Mouse (Mus musculus) embryonic facial prominence, embryonic 13.5 days (tissue): ENCODE measurements around the gene Mmp14. TPM values are rescaled to one million over a fixed set of nuclear protein-coding genes. Genes with fewer than 3 reads are reported as not detected.

Experiments
- ATAC-seq: fragments of 200-750 bp; cut with Nextera tagmentation; 2 replicates; pipeline ENCODE4 v1.8.0; 2017; ENCODE audit warnings: low read depth; ENCODE audit not compliant: insufficient number of reproducible peaks, insufficient read depth, low FRiP score, low TSS enrichment
- H3K27ac ChIP-seq: fragments of 300-500 bp; sonication (generic); 2 replicates; pipeline ENCODE4 v1.5.1; 2015; ENCODE audit warnings: moderate library complexity, mild to moderate bottlenecking, inconsistent platforms
- H3K27me3 ChIP-seq: fragments of 300-500 bp; sonication (generic); 2 replicates; pipeline ENCODE4 v1.6.1; 2015; ENCODE audit warnings: mild to moderate bottlenecking, inconsistent platforms
- H3K36me3 ChIP-seq: fragments of 300-500 bp; sonication (generic); 2 replicates; pipeline ENCODE4 v1.6.1; 2015; ENCODE audit warnings: mild to moderate bottlenecking, inconsistent platforms
- H3K4me1 ChIP-seq: fragments of 300-500 bp; sonication (generic); 2 replicates; pipeline ENCODE4 v1.6.1; 2015; ENCODE audit warnings: inconsistent platforms
- H3K4me2 ChIP-seq: fragments of 300-500 bp; sonication (generic); 2 replicates; pipeline ENCODE4 v1.6.1; 2015; ENCODE audit warnings: moderate library complexity, mild to moderate bottlenecking, inconsistent platforms
- H3K4me3 ChIP-seq: fragments of 300-500 bp; sonication (generic); 2 replicates; pipeline ENCODE4 v1.5.1; 2015; ENCODE audit warnings: mild to moderate bottlenecking, inconsistent platforms
- H3K9ac ChIP-seq: fragments of 300-500 bp; sonication (generic); 2 replicates; pipeline ENCODE4 v1.6.1; 2015; ENCODE audit warnings: mild to moderate bottlenecking, inconsistent platforms
- H3K9me3 ChIP-seq: fragments of 300-500 bp; sonication (generic); 2 replicates; pipeline ENCODE4 v1.6.1; 2016; ENCODE audit warnings: inconsistent platforms
- WGBS: fragments of 180-500 bp; shearing (Covaris S2); methylation state at CpG from one replicate; pipeline ENCODE4 v1.1.7; 2015; ENCODE audit warnings: mixed read lengths; 5-methylcytosine and 5-hydroxymethylcytosine counted together
- polyA plus RNA-seq: library from polyadenylated mRNA; unstranded; fragments of >200 nt; fragmentation: Nextera tagmentation; extraction: Ambion mirVana; gene quantifications from 2 replicates; pipeline ENCODE4 v1.2.1, GENCODE M21; 2015

Gene Mmp14
- polyA plus RNA-seq, 1 experiment from 2014 or later, result 202 TPM

DNA sequence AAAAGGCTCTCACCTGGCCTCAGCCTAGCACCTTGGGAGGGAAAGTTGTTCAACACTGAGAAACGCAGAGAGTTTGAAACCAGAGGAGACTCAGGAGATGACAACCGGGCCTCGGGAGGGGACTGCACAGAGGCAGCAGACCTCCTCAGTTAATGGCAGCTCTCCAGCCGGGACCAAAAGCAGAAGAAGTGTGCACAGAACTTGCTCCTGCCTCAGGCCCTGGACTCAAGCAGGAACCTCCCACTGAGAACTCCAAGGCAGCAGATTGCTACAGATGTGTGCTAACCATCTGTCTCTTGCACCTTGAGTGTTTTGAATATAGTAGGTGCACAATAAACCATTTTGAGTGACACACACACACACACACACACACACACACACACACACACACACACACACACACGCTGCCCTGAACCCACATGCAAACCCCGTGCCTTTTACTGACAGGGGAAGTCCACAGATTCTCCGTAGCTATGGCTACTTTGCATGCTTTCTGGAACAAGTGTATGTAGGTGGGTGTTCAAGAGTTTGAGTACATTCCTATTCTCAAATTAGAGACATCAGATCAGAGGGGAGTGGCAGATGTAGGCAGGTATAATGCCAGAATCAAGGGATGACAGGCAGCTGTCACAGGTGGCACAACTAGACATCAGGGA, 33.4 kb upstream of the Mmp14 start:
- Histone ChIP-seq H3K4me3 (no peak overlapping the region), H3K27ac (no peak overlapping the region), H3K4me1 (no peaks in the 10 kb centered on the region), H3K4me2 (no peak overlapping the region), H3K36me3 (no peaks in the 10 kb centered on the region), H3K9ac (no peak overlapping the region), H3K27me3 (no peaks in the 10 kb centered on the region), H3K9me3 (no peaks in the 10 kb centered on the region)
- 67% methylated on average over 7 of the region's 7 CpGs for WGBS
- no peak for ATAC-seq

DNA sequence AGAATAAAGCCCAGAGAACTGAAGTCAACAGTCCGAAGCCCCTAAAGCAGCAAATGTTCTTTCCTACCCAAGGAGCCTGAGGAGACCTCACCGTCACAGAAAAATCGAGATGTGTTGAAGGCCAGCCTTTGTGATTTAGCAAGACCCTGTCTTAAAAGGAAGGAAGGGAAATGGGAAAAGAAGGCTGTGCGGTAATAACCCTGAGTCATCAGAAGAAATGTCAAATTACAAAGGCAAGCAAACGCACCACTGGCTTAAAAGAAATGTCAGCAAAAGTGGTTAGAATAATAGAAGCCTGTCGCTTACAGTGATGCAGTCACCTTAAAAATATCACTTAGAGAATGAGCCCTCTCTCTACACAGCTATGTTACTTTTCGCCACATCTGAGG, 32.9 kb upstream of the Mmp14 start:
- Histone ChIP-seq H3K9ac (no peak overlapping the region), H3K27me3 (no peaks in the 10 kb centered on the region), H3K9me3 (no peaks in the 10 kb centered on the region), H3K4me3 (no peak overlapping the region), H3K27ac (no peak overlapping the region), H3K4me2 (no peak overlapping the region), H3K36me3 (no peaks in the 10 kb centered on the region), H3K4me1 (no peaks in the 10 kb centered on the region)
- WGBS, result 46% methylated on average over 7 of the region's 7 CpGs
- ATAC-seq, result no peak

DNA sequence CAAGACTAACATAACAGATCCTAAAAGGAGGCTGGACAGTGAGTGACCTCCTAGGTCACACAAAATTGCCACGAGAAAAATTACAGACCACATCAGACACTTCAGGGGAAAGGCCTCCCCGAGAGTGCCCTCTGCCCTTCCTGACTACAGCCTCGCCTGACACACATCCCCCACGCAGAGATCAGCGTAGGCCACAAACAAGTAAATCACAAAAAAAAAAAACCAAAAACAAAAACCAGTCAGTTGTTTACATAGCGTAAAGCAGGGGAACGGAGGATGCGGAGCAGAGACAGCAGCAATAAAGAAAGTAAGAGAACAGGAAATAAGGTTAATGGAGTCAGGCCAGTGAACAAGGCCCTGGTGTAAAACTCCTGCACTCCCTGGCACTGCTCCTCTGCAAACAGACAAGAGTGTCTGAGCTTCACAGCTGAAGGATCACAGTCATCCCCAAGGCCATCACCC, 32.5 kb upstream of the Mmp14 start:
- no peaks in the 10 kb centered on the region for H3K27me3 ChIP-seq
- ATAC-seq, result no peak
- no peak overlapping the region for H3K4me2 ChIP-seq
- no peak overlapping the region for H3K4me3 ChIP-seq
- no peak overlapping the region for H3K9ac ChIP-seq
- H3K27ac ChIP-seq, result no peak overlapping the region
- H3K36me3 ChIP-seq, result no peaks in the 10 kb centered on the region
- WGBS, result 24% methylated on average over 8 of the region's 8 CpGs
- H3K4me1 ChIP-seq, result no peaks in the 10 kb centered on the region
- H3K9me3 ChIP-seq, result no peaks in the 10 kb centered on the region

DNA sequence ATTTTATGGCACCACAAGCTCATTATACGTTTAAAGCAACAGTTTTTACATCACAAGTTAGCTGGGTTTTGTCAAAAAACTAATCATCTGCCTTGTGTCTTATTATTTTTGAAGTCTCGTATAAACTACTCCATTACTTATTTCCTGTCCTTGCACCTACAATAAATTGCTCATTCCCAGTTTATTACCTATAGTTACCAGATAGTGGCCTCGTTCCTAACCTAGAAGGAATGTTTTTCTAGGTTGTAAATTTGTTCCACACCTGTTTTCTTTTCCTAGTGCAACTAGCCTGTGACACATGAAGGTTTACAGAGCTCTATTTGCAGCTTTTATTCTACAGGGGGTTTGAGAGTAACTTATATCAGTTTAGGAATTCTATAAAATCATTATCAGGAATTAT, 29.7 kb upstream of the Mmp14 start:
- H3K36me3 ChIP-seq, result no peaks in the 10 kb centered on the region
- ATAC-seq, result no peak
- H3K27ac ChIP-seq, result no peak overlapping the region
- no peak overlapping the region for H3K9ac ChIP-seq
- no peaks in the 10 kb centered on the region for H3K27me3 ChIP-seq
- H3K4me2 ChIP-seq, result no peak overlapping the region
- H3K9me3 ChIP-seq, result no peaks in the 10 kb centered on the region
- H3K4me1 ChIP-seq, result no peaks in the 10 kb centered on the region
- H3K4me3 ChIP-seq, result no peak overlapping the region
- 67% methylated on average over 3 of the region's 3 CpGs for WGBS

DNA sequence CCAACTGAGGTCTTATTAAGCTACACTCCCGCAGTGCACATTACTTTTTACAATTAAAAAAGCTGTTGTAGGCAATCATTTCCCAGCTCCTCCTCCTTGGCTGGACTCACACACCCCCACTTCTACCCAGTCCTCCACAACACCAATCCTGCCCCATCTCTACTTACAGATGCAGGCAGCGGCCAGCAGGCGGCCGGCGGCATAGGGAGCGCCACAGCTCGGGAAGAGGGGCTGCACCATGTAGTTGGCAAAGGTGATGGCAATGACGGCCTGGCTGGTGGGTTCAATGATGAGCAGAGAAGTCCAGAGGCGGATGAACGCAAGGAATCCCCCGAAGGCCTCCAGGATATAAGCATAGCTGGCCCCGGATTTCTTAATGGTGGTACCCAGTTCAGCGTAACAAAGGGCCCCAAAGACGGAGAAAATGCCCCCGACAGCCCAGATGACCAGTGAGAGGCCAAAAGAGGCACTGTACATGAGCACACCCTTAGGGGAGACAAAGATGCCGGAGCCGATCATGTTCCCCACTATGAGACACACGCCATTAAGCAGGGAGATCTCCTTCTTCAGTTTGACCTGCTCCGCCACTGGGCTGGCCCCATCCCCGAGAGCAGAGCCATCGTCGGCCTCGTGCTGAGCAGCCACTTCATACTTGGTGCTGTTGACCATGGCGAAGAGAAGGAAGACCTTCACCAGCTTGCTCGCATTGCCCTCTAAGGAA, 22.9 kb upstream of the Mmp14 start:
- Histone ChIP-seq H3K27ac (no peak overlapping the region), H3K4me3 (no peak overlapping the region), H3K4me1 (peaks cover 7% of the 10 kb centered on the region), H3K9me3 (no peaks in the 10 kb centered on the region), H3K4me2 (no peak overlapping the region), H3K27me3 (no peaks in the 10 kb centered on the region), H3K9ac (no peak overlapping the region), H3K36me3 (no peaks in the 10 kb centered on the region)
- ATAC-seq, result no peak
- 80% methylated on average over 25 of the region's 25 CpGs for WGBS

DNA sequence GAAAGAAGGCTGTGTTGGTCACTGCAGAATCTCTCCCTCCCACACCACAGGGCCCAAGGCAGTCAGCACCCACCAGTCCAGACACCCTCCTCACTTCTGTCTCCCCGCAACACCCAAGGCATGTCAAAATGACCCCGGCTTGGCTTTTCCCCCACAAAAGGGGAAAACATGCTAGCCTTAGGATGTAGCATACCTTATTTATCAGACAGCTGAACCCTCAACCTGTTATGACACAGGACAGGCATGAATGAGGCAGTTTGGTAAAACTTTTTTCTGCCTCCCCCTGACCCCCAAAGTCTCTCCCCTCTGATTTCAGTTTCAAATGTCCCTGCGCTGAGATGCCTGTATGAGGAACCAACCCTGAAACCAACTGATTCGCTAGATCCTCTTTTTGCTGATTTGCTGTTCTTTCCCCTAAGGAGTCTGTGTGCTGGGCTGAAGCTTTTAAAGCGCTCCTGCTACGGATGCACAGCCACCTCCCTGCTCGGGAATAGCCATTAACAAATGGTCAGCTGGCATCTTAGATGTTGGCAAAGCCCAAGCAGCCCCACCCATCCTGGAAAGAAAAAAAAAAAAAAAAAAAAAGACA, 22.3 kb upstream of the Mmp14 start:
- H3K27ac ChIP-seq, result no peak overlapping the region
- H3K9ac ChIP-seq, result no peak overlapping the region
- no peak overlapping the region for H3K4me2 ChIP-seq
- H3K4me1 ChIP-seq, result peaks cover 14% of the 10 kb centered on the region
- H3K4me3 ChIP-seq, result no peak overlapping the region
- ATAC-seq, result no peak
- no peaks in the 10 kb centered on the region for H3K36me3 ChIP-seq
- no peaks in the 10 kb centered on the region for H3K9me3 ChIP-seq
- H3K27me3 ChIP-seq, result peaks cover 4% of the 10 kb centered on the region
- 75% methylated on average over 7 of the region's 7 CpGs for WGBS

DNA sequence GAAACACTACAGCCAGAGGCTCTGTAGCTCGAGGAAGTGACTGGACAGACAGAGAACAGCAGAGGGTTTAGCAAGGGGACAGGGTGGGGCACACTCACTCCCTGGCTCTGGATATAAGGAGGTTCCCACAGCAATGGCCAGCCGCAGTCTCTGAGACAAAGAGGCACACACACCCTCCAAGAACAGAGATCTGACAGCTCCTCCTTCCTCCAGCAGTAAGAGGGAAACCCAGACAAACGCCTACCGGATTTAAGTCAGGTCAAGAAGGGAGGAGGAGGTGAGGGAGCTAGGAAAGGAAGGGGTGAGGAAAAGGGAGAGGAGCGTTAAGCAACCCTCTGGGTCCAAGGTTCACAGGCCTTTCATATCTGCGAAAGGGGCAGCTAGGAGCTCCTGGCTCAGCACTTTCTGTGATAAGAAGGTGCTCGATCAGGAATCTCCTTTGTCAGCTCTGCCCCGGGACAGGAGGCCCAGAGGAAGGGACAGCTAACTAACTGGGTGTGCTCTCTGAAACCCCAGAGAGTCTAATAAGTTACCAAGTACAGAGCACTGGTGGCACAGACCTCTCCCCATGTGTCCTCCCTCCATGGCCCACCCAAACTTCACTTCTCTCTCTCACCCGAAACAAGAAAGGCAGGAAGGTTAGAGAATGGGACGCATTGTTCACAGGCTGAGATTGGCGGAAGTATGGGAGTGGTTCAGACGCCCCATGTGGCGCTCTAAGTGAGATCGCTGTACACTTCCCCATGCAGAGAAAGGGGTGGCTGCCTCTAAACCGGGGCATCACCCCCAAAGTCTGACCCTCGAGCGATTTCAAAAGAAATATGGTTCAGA, 21.2 kb upstream of the Mmp14 start:
- no peak overlapping the region for H3K4me3 ChIP-seq
- H3K9me3 ChIP-seq, result no peaks in the 10 kb centered on the region
- 39% methylated on average over 17 of the region's 17 CpGs for WGBS
- H3K27me3 ChIP-seq, result peaks cover 5% of the 10 kb centered on the region
- no peak overlapping the region for H3K9ac ChIP-seq
- ATAC-seq, result no peak
- peaks cover 21% of the 10 kb centered on the region for H3K4me1 ChIP-seq
- H3K36me3 ChIP-seq, result no peaks in the 10 kb centered on the region
- no peak overlapping the region for H3K4me2 ChIP-seq
- 0 out of 2 replicates have a peak overlapping the region, but pooled peaks have one; percentile 24 for H3K27ac ChIP-seq

DNA sequence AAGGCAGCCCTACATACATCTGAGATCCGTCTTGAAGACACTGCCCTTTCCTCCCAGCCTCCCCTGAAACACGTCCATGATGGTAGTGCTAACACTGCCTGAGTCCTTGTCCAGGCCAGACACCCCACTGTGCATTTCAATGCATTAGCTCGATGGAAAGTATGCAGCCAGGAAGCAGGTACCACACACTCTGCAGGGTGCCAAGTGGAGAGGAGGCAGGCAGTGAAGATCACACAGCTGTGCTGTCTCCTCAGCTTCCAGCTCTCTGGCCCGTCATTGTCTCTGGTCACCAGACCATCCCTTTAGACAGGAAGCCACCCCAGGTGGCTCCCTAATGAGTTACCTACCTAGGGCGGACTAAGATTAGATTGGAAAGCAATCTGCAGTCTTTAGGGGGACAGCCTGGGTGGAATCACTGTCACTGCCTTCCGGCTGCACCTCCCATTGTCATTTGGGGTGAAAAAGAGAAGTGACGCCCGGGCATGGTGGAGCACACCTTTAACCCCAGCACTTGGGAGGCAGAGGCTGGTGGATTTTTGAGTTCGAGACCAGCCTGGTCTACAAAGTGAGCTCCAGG, 19.3 kb upstream of the Mmp14 start:
- WGBS, result 42% methylated on average over 9 of the region's 9 CpGs
- ATAC-seq, result no peak
- Histone ChIP-seq H3K4me3 (no peak overlapping the region), H3K4me1 (peaks cover 25% of the 10 kb centered on the region), H3K27ac (no peak overlapping the region), H3K9me3 (no peaks in the 10 kb centered on the region), H3K36me3 (no peaks in the 10 kb centered on the region), H3K9ac (no peak overlapping the region), H3K4me2 (no peak overlapping the region), H3K27me3 (peaks cover 20% of the 10 kb centered on the region)

DNA sequence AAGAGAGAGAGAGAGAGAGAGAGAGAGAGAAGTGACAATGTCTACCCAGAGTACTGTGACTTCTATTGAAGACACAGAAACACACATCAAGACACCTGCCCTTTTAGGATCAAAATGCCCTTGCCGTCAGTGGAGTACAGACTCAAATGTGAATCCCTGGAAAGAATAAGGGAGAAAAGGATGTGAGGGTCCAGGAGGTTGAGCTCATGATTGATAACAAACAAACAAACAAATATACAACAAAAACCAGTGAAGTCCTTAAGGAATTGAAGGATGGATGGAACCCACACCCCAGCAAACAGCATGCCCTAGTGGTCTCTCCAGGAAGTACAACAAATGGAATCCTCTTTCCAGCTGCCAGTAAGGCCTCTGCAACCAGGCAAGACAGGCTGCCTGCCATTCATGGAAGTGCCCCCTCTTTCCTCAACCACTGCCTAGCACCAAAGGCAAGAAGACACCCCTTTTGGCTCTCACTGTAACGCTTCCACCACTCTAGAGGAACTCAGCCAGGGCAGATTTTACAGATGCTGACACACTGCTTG, 18.7 kb upstream of the Mmp14 start:
- Histone ChIP-seq H3K9me3 (no peaks in the 10 kb centered on the region), H3K27me3 (peaks cover 26% of the 10 kb centered on the region), H3K27ac (0 out of 2 replicates have a peak overlapping the region, but pooled peaks have one; percentile 39), H3K36me3 (no peaks in the 10 kb centered on the region), H3K9ac (no peak overlapping the region), H3K4me1 (peaks cover 31% of the 10 kb centered on the region), H3K4me3 (no peak overlapping the region), H3K4me2 (0 out of 2 replicates have a peak overlapping the region, but pooled peaks have one; percentile 57)
- ATAC-seq, result no peak
- 44% methylated on average over 2 of the region's 2 CpGs for WGBS

DNA sequence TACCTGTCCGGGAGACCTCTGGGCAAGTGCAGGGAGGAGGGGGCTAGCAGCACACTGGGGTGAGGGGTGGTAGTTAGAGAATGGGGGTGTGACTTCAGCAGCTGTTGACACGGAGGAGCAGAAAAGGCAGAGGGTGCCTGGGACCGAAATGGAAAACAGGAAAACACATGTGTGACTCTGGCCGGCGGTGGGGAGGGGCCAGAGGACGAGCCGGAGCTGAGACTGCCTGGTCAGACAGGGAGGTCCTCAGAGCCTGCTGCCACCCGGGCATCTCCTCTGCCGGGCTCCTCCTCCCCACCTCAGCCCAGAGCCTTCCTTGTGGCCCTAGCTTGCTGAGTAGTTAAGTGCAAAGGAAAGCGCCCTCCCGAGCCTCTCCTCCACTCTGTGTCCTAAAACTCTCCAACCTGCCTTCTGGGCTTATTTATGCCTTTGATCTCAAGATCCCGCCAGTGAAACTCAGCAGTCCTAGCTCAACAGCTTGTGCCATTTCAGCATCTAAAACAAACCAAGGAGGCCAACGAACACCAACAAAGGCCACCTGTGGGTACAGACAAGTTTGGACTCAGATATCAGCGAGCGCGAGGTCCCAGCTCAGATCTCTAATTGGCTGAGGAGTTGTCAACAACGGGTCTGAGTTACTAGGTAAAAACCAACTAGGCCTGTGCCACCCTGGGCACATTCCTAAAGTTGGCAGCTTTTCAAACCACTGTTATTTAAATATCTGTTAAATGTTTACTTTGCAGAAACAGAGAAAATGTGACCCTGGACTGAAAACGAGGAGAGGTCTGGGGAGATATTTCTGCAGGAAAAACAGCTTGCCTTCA, 17.3 kb upstream of the Mmp14 start:
- Histone ChIP-seq H3K4me1 (peaks cover 31% of the 10 kb centered on the region), H3K27me3 (peaks cover 29% of the 10 kb centered on the region), H3K27ac (peak overlapping the region; percentile 48; the same call in 1 of the 2 replicates), H3K4me3 (peak overlapping the region; percentile 25), H3K4me2 (peak overlapping the region; percentile 57), H3K36me3 (no peaks in the 10 kb centered on the region), H3K9ac (peak overlapping the region; percentile 49; the same call in 1 of the 2 replicates), H3K9me3 (no peaks in the 10 kb centered on the region; the same call in 1 of the 2 replicates)
- WGBS, result 6% methylated on average over 18 of the region's 18 CpGs
- 0 out of 2 replicates have a peak, but pooled peaks have one; percentile 26 for ATAC-seq
